Comparison of ENCODE assay signal across 8 mouse cellular contexts in the genomic region with DNA sequence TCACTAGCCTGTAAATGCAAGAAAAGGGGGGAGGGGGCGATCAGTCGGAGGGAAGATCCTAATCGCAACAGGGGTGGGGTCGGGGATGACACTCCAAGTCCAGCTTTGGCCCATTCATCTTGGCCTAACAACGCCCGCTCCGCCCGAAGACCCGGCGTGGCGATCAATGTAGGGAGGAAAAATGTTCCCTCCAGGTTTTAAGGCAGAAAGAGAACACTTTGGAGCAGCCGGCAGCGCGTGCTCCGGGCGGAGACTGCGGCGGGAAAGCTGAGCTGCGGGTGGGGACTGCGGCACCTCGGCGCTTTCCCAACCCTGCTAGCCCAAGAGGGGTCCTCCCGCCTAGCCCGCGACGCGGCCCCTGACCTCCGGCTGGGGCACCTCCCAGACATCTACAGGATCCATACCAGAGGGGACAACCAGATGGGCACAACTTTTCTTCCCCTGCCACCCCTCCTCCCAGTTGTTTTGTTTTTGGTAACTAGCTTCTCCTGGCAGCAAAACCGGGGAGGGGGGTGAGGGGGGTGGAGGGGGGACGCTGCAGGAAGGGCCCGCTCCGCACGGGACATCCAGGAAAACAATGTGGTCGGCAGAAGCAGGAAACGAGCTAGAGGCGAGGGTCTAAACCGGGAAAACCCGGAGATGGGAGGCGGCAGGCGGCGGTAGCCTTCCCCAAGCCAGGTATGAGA. TPM values are rescaled to one million over a fixed set of nuclear protein-coding genes. Genes with fewer than 3 reads are reported as not detected.
DNase-seq lines count a peak whose midpoint lies in the region; ATAC-seq lines count a peak whose summit lies in the region.

No protein-coding gene starts in this region.

- H3K9me3 ChIP-seq in kidney, embryonic 15.5 days (replicated peaks), result no peaks in the 10 kb centered on the region
- no peaks in the 10 kb centered on the region for H3K9me3 ChIP-seq in liver, embryonic 12.5 days (replicated peaks)
- no peaks in the 10 kb centered on the region for H3K9me3 ChIP-seq in neural tube, embryonic 14.5 days (ENCODE audit: control insufficient read depth, low read length)

- peak; percentile 68 for DNase-seq in 3134 (ENCODE audit: extremely low read depth, insufficient read length, low spot score)
- DNase-seq in T-cell, adult 2 months (ENCODE audit: low spot score), result peak; percentile 15
- DNase-seq in embryo, embryonic 10.5 days (ENCODE audit: low spot score), result peak; percentile 69
- DNase-seq in heart, adult 8-10 months (ENCODE audit: low spot score), result peak; percentile 29
- peak; percentile 36 to 53 for DNase-seq in thymus, postnatal 36 days

- no peak for ATAC-seq in kidney, embryonic 15.5 days (replicated peaks; ENCODE audit: low FRiP score)
- ATAC-seq in liver, embryonic 12.5 days, result no peak
- ATAC-seq in neural tube, embryonic 14.5 days (ENCODE audit: low read depth), result no peak

- peak overlapping the region; percentile 83 for H3K9ac ChIP-seq in kidney, embryonic 15.5 days
- peak overlapping the region; percentile 86 for H3K9ac ChIP-seq in liver, embryonic 12.5 days
- peak overlapping the region; percentile 76 for H3K9ac ChIP-seq in neural tube, embryonic 14.5 days (replicated peaks; ENCODE audit: low read depth, low read length)

- H3K4me2 ChIP-seq in kidney, embryonic 15.5 days, result peak overlapping the region; percentile 94
- H3K4me2 ChIP-seq in liver, embryonic 12.5 days, result peak overlapping the region; percentile 99
- peak overlapping the region; percentile 88 for H3K4me2 ChIP-seq in neural tube, embryonic 14.5 days (ENCODE audit: low read depth, low read length)

- H3K4me3 ChIP-seq in kidney, embryonic 15.5 days (replicated peaks), result peak overlapping the region; percentile 78
- peak overlapping the region; percentile 75 for H3K4me3 ChIP-seq in liver, embryonic 12.5 days
- peak overlapping the region; percentile 77 for H3K4me3 ChIP-seq in neural tube, embryonic 14.5 days (ENCODE audit: low read depth, low read length)

- H3K36me3 ChIP-seq in kidney, embryonic 15.5 days, result no peaks in the 10 kb centered on the region
- H3K36me3 ChIP-seq in liver, embryonic 12.5 days, result no peaks in the 10 kb centered on the region; the same call in 1 of the 2 replicates
- H3K36me3 ChIP-seq in neural tube, embryonic 14.5 days (ENCODE audit: control insufficient read depth, insufficient read depth, low read length), result no peaks in the 10 kb centered on the region

- no peaks in the 10 kb centered on the region for H3K27me3 ChIP-seq in kidney, embryonic 15.5 days
- no peaks in the 10 kb centered on the region for H3K27me3 ChIP-seq in liver, embryonic 12.5 days (replicated peaks)
- H3K27me3 ChIP-seq in neural tube, embryonic 14.5 days (ENCODE audit: control insufficient read depth, insufficient read depth, low read length), result no peaks in the 10 kb centered on the region

- H3K27ac ChIP-seq in kidney, embryonic 15.5 days, result peak overlapping the region; percentile 98
- peak overlapping the region; percentile 93 for H3K27ac ChIP-seq in liver, embryonic 12.5 days
- peak overlapping the region; percentile 86 for H3K27ac ChIP-seq in neural tube, embryonic 14.5 days (ENCODE audit: low read depth, low read length)

- WGBS in kidney, embryonic 15.5 days, result under 1% methylated on average over 41 of the region's 41 CpGs
- 1% methylated on average over 41 of the region's 41 CpGs for WGBS in liver, embryonic 12.5 days (ENCODE audit: insufficient replicate concordance)
- WGBS in neural tube, embryonic 14.5 days, result under 1% methylated on average over 38 of the region's 41 CpGs

- H3K4me1 ChIP-seq in kidney, embryonic 15.5 days, result peaks cover 49% of the 10 kb centered on the region
- H3K4me1 ChIP-seq in liver, embryonic 12.5 days, result peaks cover 62% of the 10 kb centered on the region
- H3K4me1 ChIP-seq in neural tube, embryonic 14.5 days (ENCODE audit: control insufficient read depth, insufficient read depth, low read length), result peaks cover 22% of the 10 kb centered on the region

RNA-seq across cellular contexts. Expression of gene Srgap2, which starts 1.4 kb away (rescaled TPM):
- total RNA-seq in heart, adult 8-10 months (2022), result 10 to 100 TPM; 18.0 to 24.2 (median 20.2) TPM
- polyA plus RNA-seq in kidney, embryonic 15.5 days (2015; fragmentation: Nextera tagmentation; extraction: Ambion mirVana), result 13.5 and 14.4 TPM in 2 replicates
- 5.8 and 7.8 TPM in 2 replicates for polyA plus RNA-seq in liver, embryonic 12.5 days (2016; fragmentation: Nextera tagmentation; extraction: Ambion mirVana)
- polyA plus RNA-seq in neural tube, embryonic 14.5 days (2014; fragmentation: Nextera tagmentation; extraction: Ambion mirVana), result 38.6 and 55.6 TPM in 2 replicates

RNA-seq across cellular contexts. Expression of gene Fam72a, which starts 2.0 kb away (rescaled TPM):
- total RNA-seq in heart, adult 8-10 months (2022), result 1 to 10 TPM in 1 of 4 experiments, under 1 TPM in 3; 0.65 to 1.1 (median 0.76) TPM
- polyA plus RNA-seq in kidney, embryonic 15.5 days (2015; fragmentation: Nextera tagmentation; extraction: Ambion mirVana), result 2.7 and 3.1 TPM in 2 replicates
- 3.4 and 3.7 TPM in 2 replicates for polyA plus RNA-seq in liver, embryonic 12.5 days (2016; fragmentation: Nextera tagmentation; extraction: Ambion mirVana)
- polyA plus RNA-seq in neural tube, embryonic 14.5 days (2014; fragmentation: Nextera tagmentation; extraction: Ambion mirVana), result 0.48 and 1.1 TPM in 2 replicates

Comparison
In these comparisons a context has a peak if more than half of its experiments do, and no peak if none do; other contexts are left out.
1. DNase-seq: peak in every context shown above with its lines; median percentile 69 in embryo, embryonic 10.5 days; 68 in 3134; 44 in thymus, postnatal 36 days; 29 in heart, adult 8-10 months; 15 in T-cell, adult 2 months.